Mouse (Mus musculus) forebrain, embryonic 11.5 days (tissue): ENCODE results near the gene Tmem239. TPM values are rescaled to one million over a fixed set of nuclear protein-coding genes. Genes with fewer than 3 reads are reported as not detected.
"Not testable (repeated sequence)": the region's sequence is repeated elsewhere in the genome, so short reads cannot be mapped to it uniquely, and the experiment has no call there.

Source experiments
- ATAC-seq: fragments of 200-750 bp; cut with Nextera tagmentation; replicated peaks from 2 replicates; pipeline ENCODE4 v1.8.0; 2017; ENCODE audit warnings: moderate TSS enrichment; ENCODE audit not compliant: low FRiP score
- DNase-seq: peaks from one replicate; pipeline ENCODE4 v3.0.0-alpha.2; 2017; ENCODE audit warnings: low spot score
- H3K27ac ChIP-seq: fragments of 300-500 bp; sonication (generic); 2 replicates; pipeline ENCODE4 v1.5.1; 2014; ENCODE audit warnings: low read depth, low read length
- H3K27me3 ChIP-seq: fragments of 300-500 bp; sonication (generic); 2 replicates; pipeline ENCODE4 v1.6.1; 2014; ENCODE audit warnings: mild to moderate bottlenecking, low read length, mixed read lengths; ENCODE audit not compliant: control insufficient read depth, insufficient read depth
- H3K36me3 ChIP-seq: fragments of 300-500 bp; sonication (generic); 2 replicates; pipeline ENCODE4 v1.6.1; 2014; ENCODE audit warnings: mild to moderate bottlenecking, low read length, moderate library complexity, mixed read lengths; ENCODE audit not compliant: control insufficient read depth, insufficient read depth
- H3K4me1 ChIP-seq: fragments of 300-500 bp; sonication (generic); replicated peaks from 2 replicates; pipeline ENCODE4 v1.6.1; 2014; ENCODE audit warnings: low read length, mixed read lengths; ENCODE audit not compliant: control insufficient read depth, insufficient read depth
- H3K4me2 ChIP-seq: fragments of 300-500 bp; sonication (generic); 2 replicates; pipeline ENCODE4 v1.6.1; 2014; ENCODE audit warnings: low read depth, mild to moderate bottlenecking, low read length, moderate library complexity, mixed read lengths; ENCODE audit not compliant: severe bottlenecking
- H3K4me3 ChIP-seq: fragments of 300-500 bp; sonication (generic); 2 replicates; pipeline ENCODE4 v1.5.1; 2014; ENCODE audit warnings: low read depth, low read length
- H3K9ac ChIP-seq: fragments of 300-500 bp; sonication (generic); 2 replicates; pipeline ENCODE4 v1.6.1; 2014; ENCODE audit warnings: low read length
- H3K9me3 ChIP-seq: fragments of 300-500 bp; sonication (generic); 2 replicates; pipeline ENCODE4 v1.6.1; 2016; ENCODE audit warnings: low read length, mixed read lengths; ENCODE audit not compliant: control insufficient read depth
- WGBS: fragments of 180-500 bp; shearing (Covaris S2); extraction: QIAGEN DNeasy Blood & Tissue Kit; methylation state at CpG from one replicate; pipeline ENCODE4 v1.1.7; 2014; 5-methylcytosine and 5-hydroxymethylcytosine counted together
- polyA plus RNA-seq: library from polyadenylated mRNA; unstranded; fragments of >200 nt; fragmentation: Nextera tagmentation; extraction: Ambion mirVana; gene quantifications from 2 replicates; pipeline ENCODE4 v1.2.1, GENCODE M21; 2014

The Tmem239 gene
- polyA plus RNA-seq: not detected in 2 replicates

- Histone ChIP-seq H3K27ac (no peak within 1 kb of the TSS), H3K36me3 (no peaks in the 10 kb centered on the region), H3K4me1 (no peaks in the 10 kb centered on the region), H3K9ac (no peak within 1 kb of the TSS), H3K4me2 (no peak within 1 kb of the TSS), H3K4me3 (no peak within 1 kb of the TSS), H3K27me3 (no peaks in the 10 kb centered on the region), H3K9me3 (no peaks in the 10 kb centered on the region)
- 73% methylated on average over 2 of the region's 2 CpGs for WGBS
- DNase-seq (no peak), ATAC-seq (no peak)
These were observed at the start of gene Tmem239 for GRCm38 (mm10) chr2:130406178-130406577. TSS of gene Tmem239 (plus strand) at chr2:130406478.

- DNase-seq: no peak
- peaks cover 32% of the 10 kb centered on the region for H3K27me3 ChIP-seq
- 96% methylated on average over 5 of the region's 5 CpGs for WGBS
- H3K36me3 ChIP-seq: no peaks in the 10 kb centered on the region
- H3K4me1 ChIP-seq: peaks cover 8% of the 10 kb centered on the region; the same call in 1 of the 2 replicates
- no peaks in the 10 kb centered on the region for H3K9me3 ChIP-seq
- H3K9ac ChIP-seq: no peak overlapping the region
- no peak overlapping the region for H3K27ac ChIP-seq
- H3K4me2 ChIP-seq: no peak overlapping the region
- no peak overlapping the region for H3K4me3 ChIP-seq
- ATAC-seq: no peak
These were observed 48.7 kb upstream of the Tmem239 start for GRCm38 (mm10) chr2:130357551-130357950.

DNA sequence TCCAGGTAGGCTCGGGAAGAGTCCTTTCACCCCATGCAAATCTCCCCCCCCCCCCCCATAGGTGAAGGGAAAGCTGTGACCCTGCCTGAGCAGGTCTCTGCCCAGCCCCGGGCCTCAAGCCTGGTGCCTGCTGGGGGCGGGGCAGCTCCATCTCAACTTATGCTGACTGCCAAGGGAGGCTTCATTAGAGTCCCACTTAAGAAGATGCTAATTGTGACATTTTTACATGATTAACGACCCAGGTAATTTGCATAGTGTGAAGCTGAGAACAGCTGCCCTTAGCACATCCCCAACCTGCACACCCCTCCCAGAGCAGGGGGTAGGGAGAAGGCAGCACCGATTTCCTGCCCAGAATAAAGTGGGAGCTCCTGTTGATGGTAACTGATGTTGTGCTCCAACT is 47.4 kb upstream of the Tmem239 start:
- no peak overlapping the region for H3K9ac ChIP-seq
- peak; percentile 64 for ATAC-seq

GRCm38 (mm10) chr2:130362511-130363026 is 43.7 kb upstream of the Tmem239 start:
- H3K36me3 ChIP-seq: no peaks in the 10 kb centered on the region

More for the DNA sequence above, 47.4 kb upstream of the Tmem239 start:
- no peak overlapping the region for H3K27ac ChIP-seq
- no peak for DNase-seq
- H3K4me1 ChIP-seq: peaks cover 8% of the 10 kb centered on the region; the same call in 1 of the 2 replicates
- 24% methylated on average over 5 of the region's 5 CpGs for WGBS
- no peak overlapping the region for H3K4me3 ChIP-seq
- H3K36me3 ChIP-seq: no peaks in the 10 kb centered on the region
- no peak overlapping the region for H3K4me2 ChIP-seq
- peaks cover 42% of the 10 kb centered on the region for H3K27me3 ChIP-seq
- no peaks in the 10 kb centered on the region for H3K9me3 ChIP-seq

DNA sequence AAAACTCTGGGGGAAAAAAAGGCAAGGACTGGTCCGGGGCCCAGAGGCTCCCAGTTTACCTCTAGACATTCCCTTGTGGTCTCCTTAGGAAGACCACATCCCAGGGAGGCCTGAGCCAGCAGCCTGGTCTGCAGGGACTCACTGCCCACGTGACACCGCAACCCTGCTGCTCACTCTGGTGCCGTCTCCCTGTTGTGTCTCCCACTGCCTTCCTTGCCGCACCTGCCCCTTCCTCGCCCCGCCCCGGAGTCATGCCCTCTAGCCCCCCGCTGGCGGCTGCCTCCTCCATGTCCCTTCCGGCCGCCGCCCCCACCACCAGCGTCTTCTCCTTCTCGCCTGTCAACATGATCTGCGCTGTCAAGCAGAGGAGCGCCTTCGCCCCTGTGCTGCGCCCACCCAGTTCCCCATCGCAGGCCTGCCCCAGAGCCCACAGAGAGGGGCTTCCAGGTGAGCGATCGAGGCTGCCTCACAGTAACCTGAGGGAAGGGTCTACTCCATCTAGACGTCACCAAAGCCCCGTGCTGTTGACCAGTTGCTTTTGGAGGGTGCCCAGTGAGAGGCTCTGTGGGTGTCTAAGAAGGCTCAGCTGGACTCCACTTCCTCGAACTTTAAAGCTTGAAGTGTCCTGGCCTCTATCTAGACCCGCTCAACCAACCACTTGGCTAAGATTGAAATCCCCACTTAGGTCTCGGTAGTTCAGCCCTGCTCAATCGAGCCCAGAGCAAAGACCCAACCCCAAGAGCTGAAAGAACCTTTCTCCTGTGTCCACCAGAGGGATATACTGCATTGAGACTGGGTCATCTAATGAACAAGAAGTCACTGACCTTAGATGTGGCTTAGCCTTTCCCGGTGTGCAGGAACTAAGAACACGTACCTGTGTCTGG is 40.8 kb upstream of the Tmem239 start:
- peak; percentile 51 for DNase-seq
- H3K27me3 ChIP-seq: peaks cover 36% of the 10 kb centered on the region
- no peaks in the 10 kb centered on the region for H3K9me3 ChIP-seq
- no peak for ATAC-seq
- H3K4me2 ChIP-seq: peak overlapping the region; percentile 42
- H3K27ac ChIP-seq: no peak overlapping the region
- H3K4me1 ChIP-seq: peaks cover 10% of the 10 kb centered on the region; the same call in 1 of the 2 replicates
- WGBS: 8% methylated on average over 30 of the region's 30 CpGs
- 0 out of 2 replicates have a peak overlapping the region, but pooled peaks have one; percentile 12 for H3K9ac ChIP-seq
- H3K36me3 ChIP-seq: no peaks in the 10 kb centered on the region
- H3K4me3 ChIP-seq: peak overlapping the region; percentile 23

More at GRCm38 (mm10) chr2:130362511-130363026, 43.7 kb upstream of the Tmem239 start:
- Histone ChIP-seq H3K4me1 (peaks cover 10% of the 10 kb centered on the region; the same call in 1 of the 2 replicates), H3K27ac (no peak overlapping the region), H3K9ac (no peak overlapping the region), H3K4me3 (no peak overlapping the region), H3K9me3 (no peaks in the 10 kb centered on the region), H3K27me3 (peaks cover 47% of the 10 kb centered on the region), H3K4me2 (no peak overlapping the region)
- WGBS: 1% methylated on average over 14 of the region's 14 CpGs
- ATAC-seq: 0 out of 2 replicates have a peak, but pooled peaks have one; percentile 67
- peak; percentile 82 for DNase-seq

DNA sequence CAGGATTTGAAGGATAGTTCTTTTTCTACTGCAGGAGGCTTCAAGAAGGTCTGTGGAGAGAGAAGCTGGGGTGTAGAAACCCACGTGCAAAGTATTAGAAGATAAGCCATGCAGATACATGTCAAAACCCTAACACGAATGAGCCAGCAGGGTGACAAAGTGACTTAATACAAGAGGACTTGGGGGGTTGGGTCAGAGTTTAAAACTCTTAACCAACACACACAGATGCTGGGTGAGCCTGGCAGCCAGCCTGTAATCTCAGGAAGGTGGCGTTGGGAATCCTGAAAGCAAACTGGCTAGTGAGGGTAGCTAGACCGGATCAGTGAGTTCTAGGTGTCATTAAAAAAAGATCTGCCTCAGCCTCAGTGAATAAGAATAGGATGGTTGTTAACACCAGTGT is 38.9 kb upstream of the Tmem239 start:
- Histone ChIP-seq H3K9ac (no peak overlapping the region), H3K4me1 (peaks cover 4% of the 10 kb centered on the region; the same call in 1 of the 2 replicates), H3K27me3 (peaks cover 17% of the 10 kb centered on the region), H3K9me3 (no peaks in the 10 kb centered on the region), H3K4me2 (no peak overlapping the region), H3K36me3 (no peaks in the 10 kb centered on the region), H3K27ac (no peak overlapping the region), H3K4me3 (no peak overlapping the region)
- DNase-seq (no peak), ATAC-seq (no peak)
- WGBS: 69% methylated on average over 4 of the region's 4 CpGs

DNA sequence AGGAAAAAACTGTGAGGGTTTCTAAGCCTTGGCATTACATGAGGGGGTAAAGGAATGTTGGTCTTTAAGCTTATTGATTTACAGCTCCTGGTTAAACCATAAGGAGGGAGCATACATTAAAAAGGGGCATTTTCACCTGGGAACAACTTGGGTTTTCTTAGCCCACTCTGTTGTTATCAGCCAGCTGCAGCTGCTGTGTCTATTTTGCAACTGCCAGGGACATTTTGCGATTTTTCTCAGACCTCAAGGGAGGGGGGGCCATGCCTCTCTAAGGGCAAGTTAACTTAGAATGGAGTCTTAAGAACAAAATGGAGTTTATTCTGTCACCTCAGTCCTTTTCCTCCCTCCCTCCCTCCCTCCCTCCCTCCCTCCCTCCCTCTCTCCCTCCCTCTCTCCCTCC is 33.3 kb upstream of the Tmem239 start:
- H3K9me3 ChIP-seq, H3K4me3 ChIP-seq, H3K27me3 ChIP-seq, H3K4me1 ChIP-seq, H3K4me2 ChIP-seq, DNase-seq, H3K9ac ChIP-seq, ATAC-seq, H3K27ac ChIP-seq, H3K36me3 ChIP-seq: not testable (repeated sequence)
- WGBS: 63% methylated on average over 1 of the region's 1 CpGs

DNA sequence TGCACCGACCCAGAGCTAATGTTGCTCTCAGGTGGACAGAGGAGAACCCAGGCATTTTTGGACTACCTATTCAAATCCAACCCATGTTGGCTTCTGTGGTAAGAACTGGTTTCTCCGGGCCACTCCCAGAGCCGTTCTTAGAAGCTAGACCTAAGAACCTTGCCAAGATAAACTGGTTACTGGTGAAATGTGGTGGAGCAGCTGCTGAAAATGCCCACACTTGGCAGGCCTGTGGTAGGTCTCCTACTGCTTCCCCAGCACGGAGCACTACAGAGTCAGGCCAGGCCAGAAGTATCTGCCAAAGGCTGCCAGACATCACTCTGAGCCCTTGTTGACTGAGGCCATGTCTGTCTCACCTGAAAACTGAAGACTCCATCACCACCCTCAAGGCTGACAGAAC is 31.3 kb upstream of the Tmem239 start:
- Histone ChIP-seq H3K9me3 (no peaks in the 10 kb centered on the region), H3K4me2 (no peak overlapping the region), H3K27me3 (no peaks in the 10 kb centered on the region), H3K4me1 (no peaks in the 10 kb centered on the region), H3K27ac (no peak overlapping the region), H3K4me3 (no peak overlapping the region), H3K36me3 (no peaks in the 10 kb centered on the region), H3K9ac (no peak overlapping the region)
- no peak for ATAC-seq
- DNase-seq: peak; percentile 48
- WGBS: 80% methylated on average over 4 of the region's 4 CpGs
